Mouse (Mus musculus) G1E (cell line): ENCODE data around the gene Btbd9.

Experiments used
- CTCF ChIP-seq: IDR thresholded peaks from 2 replicates; pipeline ENCODE4 v1.5.1; 2012; ENCODE audit warnings: low read depth, low read length, inconsistent platforms, mixed read lengths
- GATA1 ChIP-seq: IDR thresholded peaks from 2 replicates; pipeline ENCODE4 v1.6.1; 2012; ENCODE audit warnings: borderline replicate concordance, low read length, inconsistent platforms, mixed read lengths
- GATA2 ChIP-seq: IDR thresholded peaks from 2 replicates; pipeline ENCODE4 v1.6.1; 2012; ENCODE audit warnings: low read depth, low read length, inconsistent platforms, borderline replicate concordance
- POLR2AphosphoS5 ChIP-seq: IDR thresholded peaks from 2 replicates; pipeline ENCODE4 v1.6.1; 2012; ENCODE audit warnings: low read depth, low read length, inconsistent platforms; ENCODE audit not compliant: insufficient replicate concordance

GRCm38 (mm10) chr17:30498779-30499178 lies 77.5 kb downstream of the Btbd9 start:
- TF ChIP-seq CTCF (no peak), POLR2AphosphoS5 (no peak), GATA1 (no peak), GATA2 (no peak)
